Mouse (Mus musculus): ENCODE data around the gene Scn3b. TPM values are rescaled to one million over a fixed set of nuclear protein-coding genes. Genes with fewer than 3 reads are reported as not detected.

The Scn3b gene
- polyA plus RNA-seq, 1 experiment from 2014 or later = 2.9 TPM

- no peak for TF ChIP-seq CTCF (IDR thresholded peaks at IDR 0.05; ENCODE audit: low read depth)
- Histone ChIP-seq H3K9ac (no peak overlapping the region), H3K27ac (ENCODE audit: low read depth) (no peak overlapping the region), H3K4me1 (ENCODE audit: insufficient read depth) (no peaks in the 10 kb centered on the region), H3K9me3 (ENCODE audit: low read depth, low read length) (no peaks in the 10 kb centered on the region), H3K4me3 (ENCODE audit: low read depth, low read length) (no peak overlapping the region), H3K4me2 (no peak overlapping the region), H3K27me3 (ENCODE audit: insufficient read depth, low read length) (no peaks in the 10 kb centered on the region), H3K36me3 (ENCODE audit: insufficient read depth) (peaks cover 5% of the 10 kb centered on the region; the same call in 1 of the 2 replicates)
- ATAC-seq (ENCODE audit: insufficient read depth) = no peak
- DNase-seq = no peak
- 90% methylated on average over 15 of the region's 15 CpGs for WGBS
Measured at GRCm38 (mm10) chr9:40300018-40300989, 31.3 kb downstream of the Scn3b start.

GRCm38 (mm10) chr9:40301475-40301874 is 32.5 kb downstream of the Scn3b start:
- Histone ChIP-seq H3K4me1 (ENCODE audit: insufficient read depth) (no peaks in the 10 kb centered on the region), H3K9me3 (ENCODE audit: low read depth, low read length) (no peaks in the 10 kb centered on the region), H3K4me3 (ENCODE audit: low read depth, low read length) (no peak overlapping the region), H3K27me3 (ENCODE audit: insufficient read depth, low read length) (no peaks in the 10 kb centered on the region), H3K4me2 (no peak overlapping the region), H3K9ac (no peak overlapping the region), H3K27ac (ENCODE audit: low read depth) (no peak overlapping the region), H3K36me3 (ENCODE audit: insufficient read depth) (peaks cover 12% of the 10 kb centered on the region; the same call in 1 of the 2 replicates)
- TF ChIP-seq CTCF (IDR thresholded peaks at IDR 0.05; ENCODE audit: low read depth) = no peak
- ATAC-seq (ENCODE audit: insufficient read depth) = no peak
- DNase-seq = no peak
- 84% methylated on average over 5 of the region's 5 CpGs for WGBS

- no peak for TF ChIP-seq CTCF (IDR thresholded peaks at IDR 0.05; ENCODE audit: low read depth)
- DNase-seq = no peak
- no peak overlapping the region for H3K4me3 ChIP-seq (ENCODE audit: low read depth, low read length)
- WGBS = 79% methylated on average over 8 of the region's 8 CpGs
- peaks cover 15% of the 10 kb centered on the region; the same call in 1 of the 2 replicates for H3K36me3 ChIP-seq (ENCODE audit: insufficient read depth)
- no peak overlapping the region for H3K4me2 ChIP-seq
- no peaks in the 10 kb centered on the region for H3K27me3 ChIP-seq (ENCODE audit: insufficient read depth, low read length)
- no peak overlapping the region for H3K27ac ChIP-seq (ENCODE audit: low read depth)
- H3K9ac ChIP-seq = no peak overlapping the region
- H3K9me3 ChIP-seq (ENCODE audit: low read depth, low read length) = no peaks in the 10 kb centered on the region
- no peaks in the 10 kb centered on the region for H3K4me1 ChIP-seq (ENCODE audit: insufficient read depth)
- no peak for ATAC-seq (ENCODE audit: insufficient read depth)
Measured at GRCm38 (mm10) chr9:40302375-40302774, 33.4 kb downstream of the Scn3b start.

- no peak overlapping the region for H3K4me2 ChIP-seq
- H3K27me3 ChIP-seq (ENCODE audit: insufficient read depth, low read length) = no peaks in the 10 kb centered on the region
- TF ChIP-seq CTCF (IDR thresholded peaks at IDR 0.05; ENCODE audit: low read depth) = no peak
- WGBS = 93% methylated on average over 8 of the region's 8 CpGs
- ATAC-seq (ENCODE audit: insufficient read depth) (no peak), DNase-seq (no peak)
- H3K9ac ChIP-seq = no peak overlapping the region
- H3K27ac ChIP-seq (ENCODE audit: low read depth) = no peak overlapping the region
- no peak overlapping the region for H3K4me3 ChIP-seq (ENCODE audit: low read depth, low read length)
- no peaks in the 10 kb centered on the region for H3K4me1 ChIP-seq (ENCODE audit: insufficient read depth)
- H3K9me3 ChIP-seq (ENCODE audit: low read depth, low read length) = no peaks in the 10 kb centered on the region
- peaks cover 15% of the 10 kb centered on the region; the same call in 1 of the 2 replicates for H3K36me3 ChIP-seq (ENCODE audit: insufficient read depth)
Measured at GRCm38 (mm10) chr9:40304243-40304642, 35.2 kb downstream of the Scn3b start.

- ATAC-seq (ENCODE audit: insufficient read depth) (no peak), DNase-seq (no peak)
- 85% methylated on average over 3 of the region's 3 CpGs for WGBS
- Histone ChIP-seq H3K36me3 (ENCODE audit: insufficient read depth) (peaks cover 12% of the 10 kb centered on the region; the same call in 1 of the 2 replicates), H3K4me3 (ENCODE audit: low read depth, low read length) (no peak overlapping the region), H3K27me3 (ENCODE audit: insufficient read depth, low read length) (no peaks in the 10 kb centered on the region), H3K4me2 (no peak overlapping the region), H3K27ac (ENCODE audit: low read depth) (no peak overlapping the region), H3K4me1 (ENCODE audit: insufficient read depth) (no peaks in the 10 kb centered on the region), H3K9ac (no peak overlapping the region), H3K9me3 (ENCODE audit: low read depth, low read length) (no peaks in the 10 kb centered on the region)
- TF ChIP-seq CTCF (IDR thresholded peaks at IDR 0.05; ENCODE audit: low read depth) = no peak
Measured at GRCm38 (mm10) chr9:40307311-40307710, 38.3 kb downstream of the Scn3b start.

- DNase-seq = no peak
- 0 out of 2 replicates have a peak, but pooled peaks cover 10% of the 10 kb centered on the region for H3K36me3 ChIP-seq (ENCODE audit: insufficient read depth)
- no peak overlapping the region for H3K4me3 ChIP-seq (ENCODE audit: low read depth, low read length)
- no peak for TF ChIP-seq CTCF (IDR thresholded peaks at IDR 0.05; ENCODE audit: low read depth)
- H3K27ac ChIP-seq (ENCODE audit: low read depth) = no peak overlapping the region
- no peaks in the 10 kb centered on the region for H3K27me3 ChIP-seq (ENCODE audit: insufficient read depth, low read length)
- H3K4me2 ChIP-seq = no peak overlapping the region
- H3K9me3 ChIP-seq (ENCODE audit: low read depth, low read length) = no peaks in the 10 kb centered on the region
- no peaks in the 10 kb centered on the region for H3K4me1 ChIP-seq (ENCODE audit: insufficient read depth)
- no peak for ATAC-seq (ENCODE audit: insufficient read depth)
- no peak overlapping the region for H3K9ac ChIP-seq
- WGBS = 91% methylated on average over 6 of the region's 6 CpGs
Measured at GRCm38 (mm10) chr9:40309876-40310275, 40.9 kb downstream of the Scn3b start.

GRCm38 (mm10) chr9:40311813-40312212 is 42.8 kb downstream of the Scn3b start:
- DNase-seq = no peak
- Histone ChIP-seq H3K9ac (no peak overlapping the region), H3K36me3 (ENCODE audit: insufficient read depth) (no peaks in the 10 kb centered on the region), H3K4me3 (ENCODE audit: low read depth, low read length) (no peak overlapping the region), H3K27ac (ENCODE audit: low read depth) (no peak overlapping the region), H3K9me3 (ENCODE audit: low read depth, low read length) (no peaks in the 10 kb centered on the region), H3K27me3 (ENCODE audit: insufficient read depth, low read length) (no peaks in the 10 kb centered on the region), H3K4me1 (ENCODE audit: insufficient read depth) (no peaks in the 10 kb centered on the region), H3K4me2 (no peak overlapping the region)
- TF ChIP-seq CTCF (IDR thresholded peaks at IDR 0.05; ENCODE audit: low read depth) = no peak
- ATAC-seq (ENCODE audit: insufficient read depth) = no peak
- 66% methylated on average over 9 of the region's 9 CpGs for WGBS

Data from lung, embryonic 14.5 days (tissue).